Comparison of ENCODE assay signal across 9 mouse cellular contexts in the genomic region with DNA sequence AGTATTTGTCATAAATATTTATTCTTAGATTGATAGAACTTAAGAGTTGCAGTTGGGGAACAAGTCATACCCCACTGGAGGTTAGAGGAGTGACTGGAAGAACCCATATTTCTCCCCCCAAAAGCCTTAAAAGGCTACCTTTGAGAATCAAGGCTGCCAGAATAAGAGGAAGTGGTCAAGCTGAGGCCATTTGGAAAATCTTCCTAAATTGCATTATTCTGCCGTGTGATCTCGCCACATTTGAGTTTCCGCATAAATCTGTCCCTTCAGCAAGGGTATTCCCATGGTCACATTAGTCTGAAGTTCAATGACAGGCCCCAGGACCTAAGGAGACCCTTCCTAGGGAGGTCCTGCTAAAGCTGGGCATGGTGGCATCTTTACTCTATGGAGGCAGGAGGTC. TPM values are rescaled to one million over a fixed set of nuclear protein-coding genes. Genes with fewer than 3 reads are reported as not detected.
DNase-seq lines count a peak whose midpoint lies in the region; ATAC-seq lines count a peak whose summit lies in the region.
"Had no signal": no experiment of that assay in that cellular context is flagged by ENCODE, and none has a peak within 500 bp of the region (broad histone marks: within the 10 kb centered on the region; RNA-seq: fewer than 3 reads in every experiment).

No protein-coding gene starts in this region.

- ATAC-seq in kidney, embryonic 15.5 days (replicated peaks; ENCODE audit: low FRiP score), result no peak
- ATAC-seq in common myeloid progenitor, adult 5-6 weeks (replicated peaks; ENCODE audit: low read depth, poor library complexity, severe bottlenecking), result peak; percentile 23
- peak; percentile 74 for ATAC-seq in granulocyte monocyte progenitor cell, adult 5-6 weeks (replicated peaks; ENCODE audit: poor library complexity, severe bottlenecking)
- ATAC-seq in stomach, embryonic 14.5 days (ENCODE audit: insufficient number of reproducible peaks, insufficient read depth, low FRiP score, low read depth), result no peak
- ATAC-seq: midbrain, embryonic 15.5 days had no signal

- 75% methylated on average over 3 of the region's 3 CpGs for WGBS in kidney, embryonic 15.5 days
- 79% methylated on average over 3 of the region's 3 CpGs for WGBS in stomach, embryonic 14.5 days

- H3K4me3 ChIP-seq in kidney, embryonic 15.5 days (replicated peaks), result no peak overlapping the region
- H3K4me3 ChIP-seq in stomach, embryonic 14.5 days (ENCODE audit: low read depth, low read length), result no peak overlapping the region
- H3K4me3 ChIP-seq: midbrain, embryonic 15.5 days had no signal

- H3K4me2 ChIP-seq in kidney, embryonic 15.5 days, result no peak overlapping the region
- H3K4me2 ChIP-seq in stomach, embryonic 14.5 days (replicated peaks; ENCODE audit: low read depth, low read length), result no peak overlapping the region
- H3K4me2 ChIP-seq: midbrain, embryonic 15.5 days had no signal

- H3K36me3 ChIP-seq in kidney, embryonic 15.5 days, result peaks cover 46% of the 10 kb centered on the region
- peaks cover 37% of the 10 kb centered on the region for H3K36me3 ChIP-seq in stomach, embryonic 14.5 days (ENCODE audit: control insufficient read depth, insufficient read depth, low read length)
- H3K36me3 ChIP-seq: midbrain, embryonic 15.5 days had no signal

- DNase-seq in kidney, postnatal 36 days, result no peak
- no peak for DNase-seq in cerebellum, adult 9-11 months
- DNase-seq in layer of hippocampus, adult 18-20 months (ENCODE audit: low spot score in 2 of 2), result no peak
- DNase-seq: cerebellum, adult 2 months had no signal

- H3K9ac ChIP-seq in kidney, embryonic 15.5 days, result no peak overlapping the region
- no peak overlapping the region for H3K9ac ChIP-seq in stomach, embryonic 14.5 days (replicated peaks; ENCODE audit: low read depth, low read length)
- H3K9ac ChIP-seq: midbrain, embryonic 15.5 days had no signal

- H3K4me1 ChIP-seq in kidney, embryonic 15.5 days, result peaks cover 18% of the 10 kb centered on the region
- H3K4me1 ChIP-seq in stomach, embryonic 14.5 days (ENCODE audit: control insufficient read depth, insufficient read depth, low read length), result peaks cover 11% of the 10 kb centered on the region; the same call in 1 of the 2 replicates
- H3K4me1 ChIP-seq: midbrain, embryonic 15.5 days had no signal

- no peaks in the 10 kb centered on the region for H3K27me3 ChIP-seq in kidney, embryonic 15.5 days
- H3K27me3 ChIP-seq in stomach, embryonic 14.5 days (ENCODE audit: control insufficient read depth, insufficient read depth, low read length), result no peaks in the 10 kb centered on the region
- H3K27me3 ChIP-seq: midbrain, embryonic 15.5 days had no signal

- no peaks in the 10 kb centered on the region for H3K9me3 ChIP-seq in kidney, embryonic 15.5 days (replicated peaks)
- no peaks in the 10 kb centered on the region for H3K9me3 ChIP-seq in stomach, embryonic 14.5 days (ENCODE audit: control insufficient read depth, low read depth, low read length)
- H3K9me3 ChIP-seq: midbrain, embryonic 15.5 days had no signal

- H3K27ac ChIP-seq in kidney, embryonic 15.5 days, result 0 out of 2 replicates have a peak overlapping the region, but pooled peaks have one; percentile 7
- H3K27ac ChIP-seq in stomach, embryonic 14.5 days (ENCODE audit: low read length), result peak overlapping the region; percentile 58
- H3K27ac ChIP-seq: midbrain, embryonic 15.5 days had no signal

RNA-seq across cellular contexts. Expression of gene Mmp14, which starts 11.1 kb away (rescaled TPM):
- polyA plus RNA-seq in kidney, embryonic 15.5 days (2015; fragmentation: Nextera tagmentation; extraction: Ambion mirVana), result 155 and 168 TPM in 2 replicates
- total RNA-seq in common myeloid progenitor, adult 5-6 weeks (2017), result 12.5 and 18.6 TPM in 2 replicates
- not detected in 2 replicates for total RNA-seq in granulocyte monocyte progenitor cell, adult 5-6 weeks (2014; fragmentation: Nextera tagmentation)
- total RNA-seq in granulocyte monocyte progenitor cell, adult 5-6 weeks (2017), result not detected in 2 replicates
- 154 and 156 TPM in 2 replicates for polyA plus RNA-seq in stomach, embryonic 14.5 days (2014; fragmentation: Nextera tagmentation; extraction: Ambion mirVana)
- 10 to 100 TPM; 15.0 to 15.2 TPM for total RNA-seq in layer of hippocampus, adult 18-20 months (2021)

RNA-seq across cellular contexts. Expression of gene Mrpl52, which starts 15.8 kb away (rescaled TPM):
- polyA plus RNA-seq in kidney, embryonic 15.5 days (2015; fragmentation: Nextera tagmentation; extraction: Ambion mirVana), result 265 and 305 TPM in 2 replicates
- total RNA-seq in common myeloid progenitor, adult 5-6 weeks (2017), result 139 and 219 TPM in 2 replicates
- 63.7 and 100 TPM in 2 replicates for total RNA-seq in granulocyte monocyte progenitor cell, adult 5-6 weeks (2014; fragmentation: Nextera tagmentation)
- 34.0 and 40.1 TPM in 2 replicates for total RNA-seq in granulocyte monocyte progenitor cell, adult 5-6 weeks (2017)
- 284 and 312 TPM in 2 replicates for polyA plus RNA-seq in stomach, embryonic 14.5 days (2014; fragmentation: Nextera tagmentation; extraction: Ambion mirVana)
- 100 to 1,000 TPM in 1 of 2 experiments, 10 to 100 TPM in 1; 94.8 to 109 TPM for total RNA-seq in layer of hippocampus, adult 18-20 months (2021)

RNA-seq across cellular contexts. Expression of gene Lrp10, which starts 21.4 kb away (rescaled TPM):
- 46.8 and 54.6 TPM in 2 replicates for polyA plus RNA-seq in kidney, embryonic 15.5 days (2015; fragmentation: Nextera tagmentation; extraction: Ambion mirVana)
- total RNA-seq in common myeloid progenitor, adult 5-6 weeks (2017), result 28.8 and 46.5 TPM in 2 replicates
- 37.3 and 41.5 TPM in 2 replicates for total RNA-seq in granulocyte monocyte progenitor cell, adult 5-6 weeks (2014; fragmentation: Nextera tagmentation)
- total RNA-seq in granulocyte monocyte progenitor cell, adult 5-6 weeks (2017), result 20.0 and 23.7 TPM in 2 replicates
- polyA plus RNA-seq in stomach, embryonic 14.5 days (2014; fragmentation: Nextera tagmentation; extraction: Ambion mirVana), result 38.1 and 41.7 TPM in 2 replicates
- 10 to 100 TPM; 33.8 to 34.6 TPM for total RNA-seq in layer of hippocampus, adult 18-20 months (2021)

RNA-seq across cellular contexts. Expression of gene Slc7a7, which starts 25.0 kb away (rescaled TPM):
- polyA plus RNA-seq in kidney, embryonic 15.5 days (2015; fragmentation: Nextera tagmentation; extraction: Ambion mirVana), result 11.0 and 11.4 TPM in 2 replicates
- 4.5 and 6.6 TPM in 2 replicates for total RNA-seq in common myeloid progenitor, adult 5-6 weeks (2017)
- total RNA-seq in granulocyte monocyte progenitor cell, adult 5-6 weeks (2014; fragmentation: Nextera tagmentation), result 10.3 and 10.7 TPM in 2 replicates
- total RNA-seq in granulocyte monocyte progenitor cell, adult 5-6 weeks (2017), result 3.0 and 3.1 TPM in 2 replicates
- 10.3 and 11.2 TPM in 2 replicates for polyA plus RNA-seq in stomach, embryonic 14.5 days (2014; fragmentation: Nextera tagmentation; extraction: Ambion mirVana)
- 1 to 10 TPM; 1.5 to 2.2 TPM for total RNA-seq in layer of hippocampus, adult 18-20 months (2021)

RNA-seq across cellular contexts. Expression of gene Rem2, which starts 33.4 kb away (rescaled TPM):
- polyA plus RNA-seq in kidney, embryonic 15.5 days (2015; fragmentation: Nextera tagmentation; extraction: Ambion mirVana), result 6.3 and 6.8 TPM in 2 replicates
- 0.53 and 1.7 TPM in 2 replicates for total RNA-seq in common myeloid progenitor, adult 5-6 weeks (2017)
- total RNA-seq in granulocyte monocyte progenitor cell, adult 5-6 weeks (2014; fragmentation: Nextera tagmentation), result not detected in 2 replicates
- not detected in 2 replicates for total RNA-seq in granulocyte monocyte progenitor cell, adult 5-6 weeks (2017)
- 1.5 and 2.0 TPM in 2 replicates for polyA plus RNA-seq in stomach, embryonic 14.5 days (2014; fragmentation: Nextera tagmentation; extraction: Ambion mirVana)
- 10 to 100 TPM; 21.0 to 23.1 TPM for total RNA-seq in layer of hippocampus, adult 18-20 months (2021)

Comparison
In these comparisons a context has a peak if more than half of its experiments do, and no peak if none do; other contexts are left out.
1. ATAC-seq: peak in common myeloid progenitor, adult 5-6 weeks (single experiment) and granulocyte monocyte progenitor cell, adult 5-6 weeks (single experiment); none in kidney, embryonic 15.5 days (single experiment) and stomach, embryonic 14.5 days (single experiment).
2. RNA of gene Mmp14, which starts 11.1 kb away (total RNA-seq): 12.5 to 18.6 TPM in common myeloid progenitor, adult 5-6 weeks and 15.0 to 15.2 TPM in layer of hippocampus, adult 18-20 months; not detected in granulocyte monocyte progenitor cell, adult 5-6 weeks; every median in the first group is over 10 times any median in the second.